Mouse (Mus musculus) stomach, postnatal 0 days (tissue): ENCODE results near the gene Ctu2. TPM values are rescaled to one million over a fixed set of nuclear protein-coding genes. Genes with fewer than 3 reads are reported as not detected.

Source experiments
- ATAC-seq: fragments of 200-750 bp; cut with Nextera tagmentation; 2 replicates; pipeline ENCODE4 v1.8.0; 2017; ENCODE audit not compliant: low FRiP score, low TSS enrichment
- DNase-seq: peaks from one replicate; pipeline ENCODE4 v3.0.0-alpha.2; 2016; ENCODE audit warnings: low spot score
- H3K27ac ChIP-seq: fragments of 300-500 bp; sonication (generic); replicated peaks from 2 replicates; pipeline ENCODE4 v1.5.1; 2014; ENCODE audit warnings: mild to moderate bottlenecking, control low read depth
- H3K27me3 ChIP-seq: fragments of 300-500 bp; sonication (generic); 2 replicates; pipeline ENCODE4 v1.6.1; 2014; ENCODE audit warnings: low read length; ENCODE audit not compliant: control insufficient read depth, insufficient read depth
- H3K36me3 ChIP-seq: fragments of 300-500 bp; sonication (generic); 2 replicates; pipeline ENCODE4 v1.6.1; 2014; ENCODE audit warnings: low read length, mixed read lengths; ENCODE audit not compliant: control insufficient read depth, insufficient read depth
- H3K4me1 ChIP-seq: fragments of 300-500 bp; sonication (generic); replicated peaks from 2 replicates; pipeline ENCODE4 v1.6.1; 2014; ENCODE audit warnings: antibody characterized with exemption; ENCODE audit not compliant: control insufficient read depth, insufficient read depth
- H3K4me2 ChIP-seq: fragments of 300-500 bp; sonication (generic); replicated peaks from 2 replicates; pipeline ENCODE4 v1.6.1; 2014; ENCODE audit warnings: low read depth, mild to moderate bottlenecking, control low read depth, moderate library complexity
- H3K4me3 ChIP-seq: fragments of 300-500 bp; sonication (generic); 2 replicates; pipeline ENCODE4 v1.5.1; 2014; ENCODE audit warnings: low read depth, low read length, control low read depth
- H3K9ac ChIP-seq: fragments of 300-500 bp; sonication (generic); 2 replicates; pipeline ENCODE4 v1.6.1; 2014; ENCODE audit warnings: mild to moderate bottlenecking, low read length, control low read depth, mixed read lengths
- H3K9me3 ChIP-seq: fragments of 300-500 bp; sonication (generic); 2 replicates; pipeline ENCODE4 v1.6.1; 2016; ENCODE audit warnings: low read length; ENCODE audit not compliant: control insufficient read depth
- CTCF ChIP-seq: IDR thresholded peaks from 2 replicates; pipeline ENCODE4 v1.5.1; 2016; ENCODE audit warnings: antibody characterized with exemption, low read depth, mild to moderate bottlenecking, moderate library complexity
- EP300 ChIP-seq: optimal IDR thresholded peaks from 2 replicates; pipeline ENCODE3; 2016; ENCODE audit warnings: antibody characterized with exemption
- WGBS: fragments of 180-500 bp; shearing (Covaris S2); extraction: QIAGEN DNeasy Blood & Tissue Kit; methylation state at CpG from one replicate; pipeline ENCODE4 v1.1.7; 2014; 5-methylcytosine and 5-hydroxymethylcytosine counted together
- microRNA-seq: library from miRNA; unstranded; fragments of <30 nt; microRNA quantifications from one replicate; pipeline ENCODE4, GENCODE M21; 2016
- polyA plus RNA-seq: library from polyadenylated mRNA; unstranded; fragments of >200 nt; fragmentation: Nextera tagmentation; extraction: Ambion mirVana; gene quantifications from 2 replicates; pipeline ENCODE4 v1.2.1, GENCODE M21; 2015

Ctu2 gene
- polyA plus RNA-seq, 1 experiment from 2014 or later: 34.5 TPM

- no peaks in the 10 kb centered on the region for H3K9me3 ChIP-seq
- peaks cover 18% of the 10 kb centered on the region for H3K4me1 ChIP-seq
- TF ChIP-seq CTCF: no peak
- TF ChIP-seq EP300: no peak
- H3K9ac ChIP-seq: peak overlapping the region; percentile 31; the same call in 1 of the 2 replicates
- 43% methylated on average over 7 of the region's 7 CpGs for WGBS
- DNase-seq: no peak
- H3K4me3 ChIP-seq: no peak overlapping the region
- H3K27me3 ChIP-seq: no peaks in the 10 kb centered on the region
- peak overlapping the region; percentile 30 for H3K27ac ChIP-seq
- no peak overlapping the region for H3K4me2 ChIP-seq
- no peaks in the 10 kb centered on the region for H3K36me3 ChIP-seq
- ATAC-seq: no peak
Measured at GRCm38 (mm10) chr8:122526526-122527170, 50.7 kb downstream of the Ctu2 start.

GRCm38 (mm10) chr8:122527937-122528336 is 52.0 kb downstream of the Ctu2 start:
- H3K27ac ChIP-seq: no peak overlapping the region
- no peaks in the 10 kb centered on the region for H3K36me3 ChIP-seq
- H3K27me3 ChIP-seq: no peaks in the 10 kb centered on the region
- WGBS: 89% methylated on average over 3 of the region's 3 CpGs
- H3K9me3 ChIP-seq: no peaks in the 10 kb centered on the region
- H3K4me3 ChIP-seq: no peak overlapping the region
- TF ChIP-seq EP300 (no peak), CTCF (no peak)
- DNase-seq (no peak), ATAC-seq (no peak)
- no peak overlapping the region for H3K9ac ChIP-seq
- no peak overlapping the region for H3K4me2 ChIP-seq
- H3K4me1 ChIP-seq: peaks cover 18% of the 10 kb centered on the region

- Histone ChIP-seq H3K27ac (no peak overlapping the region), H3K4me2 (no peak overlapping the region), H3K4me1 (peaks cover 8% of the 10 kb centered on the region; the same call in 1 of the 2 replicates), H3K4me3 (no peak overlapping the region), H3K36me3 (no peaks in the 10 kb centered on the region), H3K9ac (no peak overlapping the region), H3K9me3 (no peaks in the 10 kb centered on the region), H3K27me3 (no peaks in the 10 kb centered on the region)
- WGBS: 76% methylated on average over 4 of the region's 4 CpGs
- ATAC-seq: no peak
- DNase-seq: no peak
- TF ChIP-seq EP300: no peak
- no peak for TF ChIP-seq CTCF
Measured at GRCm38 (mm10) chr8:122529159-122529558, 53.2 kb downstream of the Ctu2 start.

GRCm38 (mm10) chr8:122531312-122531711 is 55.4 kb downstream of the Ctu2 start:
- peak overlapping the region; percentile 35; the same call in 1 of the 2 replicates for H3K27ac ChIP-seq
- H3K4me3 ChIP-seq: no peak overlapping the region
- no peaks in the 10 kb centered on the region for H3K9me3 ChIP-seq
- no peak overlapping the region for H3K4me2 ChIP-seq
- 0 out of 2 replicates have a peak, but pooled peaks have one; percentile 13 for ATAC-seq
- DNase-seq: no peak
- 75% methylated on average over 8 of the region's 8 CpGs for WGBS
- no peak for TF ChIP-seq EP300
- no peak for TF ChIP-seq CTCF
- no peaks in the 10 kb centered on the region for H3K4me1 ChIP-seq
- H3K9ac ChIP-seq: no peak overlapping the region
- H3K27me3 ChIP-seq: no peaks in the 10 kb centered on the region
- no peaks in the 10 kb centered on the region for H3K36me3 ChIP-seq

Small RNAs within 50 kb of the gene (microRNA-seq; reads per million reads assigned to microRNA genes)
- not detected for gene Gm24366

Other genes with a start within 250 kb of the Ctu2 start
- gene Zfpm1, start 194.0 kb upstream of the Ctu2 start, polyA plus RNA-seq: 2.3 and 2.8 TPM in 2 replicates
- gene Trhr2, start 115.4 kb upstream of the Ctu2 start, polyA plus RNA-seq: not detected in 2 replicates
- 19.4 and 19.8 TPM in 2 replicates for gene Zc3h18, start 99.5 kb upstream of the Ctu2 start, polyA plus RNA-seq
- gene Il17c, start 54.1 kb upstream of the Ctu2 start, polyA plus RNA-seq: 0.15 and 0.32 TPM in 2 replicates
- 250 and 267 TPM in 2 replicates for gene Cyba, start 43.2 kb upstream of the Ctu2 start, polyA plus RNA-seq
- 34.6 and 35.7 TPM in 2 replicates for gene Mvd, start 32.7 kb upstream of the Ctu2 start, polyA plus RNA-seq
- gene Snai3, start 15.4 kb upstream of the Ctu2 start, polyA plus RNA-seq: 1.4 and 1.6 TPM in 2 replicates
- gene Rnf166, start 79 bp upstream of the Ctu2 start, polyA plus RNA-seq: 31.2 and 32.2 TPM in 2 replicates
- 7.0 and 8.2 TPM in 2 replicates for gene Piezo1, start 75.2 kb downstream of the Ctu2 start, polyA plus RNA-seq
- gene Cdt1, start 91.9 kb downstream of the Ctu2 start, polyA plus RNA-seq: 11.8 TPM in 2 replicates
- gene Aprt, start 100.8 kb downstream of the Ctu2 start, polyA plus RNA-seq: 311 and 314 TPM in 2 replicates
- gene Galns, start 135.3 kb downstream of the Ctu2 start, polyA plus RNA-seq: 8.2 TPM in 2 replicates
- gene Trappc2l, start 135.5 kb downstream of the Ctu2 start, polyA plus RNA-seq: 48.0 and 49.5 TPM in 2 replicates
- gene Pabpn1l, start 146.6 kb downstream of the Ctu2 start, polyA plus RNA-seq: 0.08 TPM in 1 of 2 replicates, not detected in the other
- gene Cbfa2t3, start 223.0 kb downstream of the Ctu2 start, polyA plus RNA-seq: 1.8 and 2.4 TPM in 2 replicates